Mouse (Mus musculus): ENCODE data around the gene Gm49378.

- TF ChIP-seq MAFK (IDR thresholded peaks at IDR 0.05; ENCODE audit: insufficient read depth, low read depth, low read length): no peak
- no peak for TF ChIP-seq HCFC1 (IDR thresholded peaks at IDR 0.05; ENCODE audit: borderline replicate concordance, insufficient read depth, low read length)
- no peak for TF ChIP-seq ZNF384 (IDR thresholded peaks at IDR 0.05; ENCODE audit: low read depth, low read length)
These were observed 2.7 kb downstream of the Gm49378 start for GRCm38 (mm10) chr14:55634874-55635522.
